Mouse (Mus musculus) C2C12 (cell line): Measurements from ENCODE around the gene Rbm47.

Source experiments
- CTCF ChIP-seq: IDR thresholded peaks from one replicate; pipeline ENCODE4 v1.5.1; 2011; ENCODE audit not compliant: control insufficient read depth, insufficient read depth, insufficient read length
- MAX ChIP-seq: IDR thresholded peaks from one replicate; pipeline ENCODE4 v1.6.1; 2011; ENCODE audit warnings: mild to moderate bottlenecking, control low read depth

GRCm38 (mm10) chr5:66082229-66082572 lies 90.7 kb downstream of the Rbm47 start:
- TF ChIP-seq CTCF = no peak
- no peak for TF ChIP-seq MAX
